ENCODE assay signal across 8 mouse cellular contexts in genomic region chr17:29347645-29348256, GRCm38 (mm10). TPM values are rescaled to one million over a fixed set of nuclear protein-coding genes. Genes with fewer than 3 reads are reported as not detected.
DNase-seq lines count a peak whose midpoint lies in the region; ATAC-seq lines count a peak whose summit lies in the region.

Mtch1 (minus strand) TSS chr17:29347934.

- H3K9ac ChIP-seq in hindbrain, embryonic 12.5 days: peak within 1 kb of the TSS; percentile 96

- H3K9me3 ChIP-seq in hindbrain, embryonic 12.5 days (replicated peaks): no peaks in the 10 kb centered on the region

- H3K4me2 ChIP-seq in hindbrain, embryonic 12.5 days (replicated peaks): peak within 1 kb of the TSS; percentile 75

- no peaks in the 10 kb centered on the region for H3K27me3 ChIP-seq in hindbrain, embryonic 12.5 days

- WGBS in hindbrain, embryonic 12.5 days: under 1% methylated on average over 46 of the region's 53 CpGs

- ATAC-seq in hindbrain, embryonic 12.5 days (ENCODE audit: low FRiP score): peak; percentile 92

- peak; percentile 100 for DNase-seq in Muller cell, postnatal 12 days (ENCODE audit: inconsistent ontology term)
- peak; percentile 98 for DNase-seq in cerebellum, adult 9-11 months
- DNase-seq in frontal cortex, postnatal 10 days (ENCODE audit: low spot score in 2 of 2): peak; percentile 94 to 97
- DNase-seq in layer of hippocampus, postnatal 14 days (ENCODE audit: low spot score in 2 of 2): peak; percentile 95 to 97
- DNase-seq in lung, postnatal 14 days: peak; percentile 100
- DNase-seq in retina, adult 2 months (ENCODE audit: low read depth, low spot score): peak; percentile 88
- peak; percentile 99 to 100 for DNase-seq in thymus, postnatal 36 days

- H3K4me3 ChIP-seq in hindbrain, embryonic 12.5 days: peak within 1 kb of the TSS; percentile 95

- H3K4me1 ChIP-seq in hindbrain, embryonic 12.5 days: peaks cover 29% of the 10 kb centered on the region

- H3K36me3 ChIP-seq in hindbrain, embryonic 12.5 days: peaks cover 12% of the 10 kb centered on the region

- H3K27ac ChIP-seq in hindbrain, embryonic 12.5 days: peak within 1 kb of the TSS; percentile 92

RNA-seq across cellular contexts. Expression of gene Mtch1, which starts in this region (rescaled TPM):
- 438 and 466 TPM in 2 replicates for polyA plus RNA-seq in hindbrain, embryonic 12.5 days (2016; fragmentation: Nextera tagmentation; extraction: Ambion mirVana)
- 100 to 1,000 TPM; 525 to 527 TPM for total RNA-seq in layer of hippocampus, postnatal 14 days (2021)

Comparison
In these comparisons a context has a peak if more than half of its experiments do, and no peak if none do; other contexts are left out.
1. Peak in every context shown above with its lines: DNase-seq, ATAC-seq, H3K4me3 ChIP-seq and H3K27ac ChIP-seq.